Mouse (Mus musculus) E14TG2a.4 (cell line): Measurements from ENCODE around the gene Cerk.
"Not testable (repeated sequence)": the region's sequence is repeated elsewhere in the genome, so short reads cannot be mapped to it uniquely, and the experiment has no call there.

Source experiments
- H3K27me3 ChIP-seq: 2 replicates; pipeline ENCODE4 v1.6.1; 2014; ENCODE audit warnings: low read length, control low read depth; ENCODE audit not compliant: insufficient read depth
- H3K36me3 ChIP-seq: 2 replicates; pipeline ENCODE4 v1.6.1; 2014; ENCODE audit warnings: low read length, control low read depth; ENCODE audit not compliant: insufficient read depth
- H3K4me1 ChIP-seq: replicated peaks from 2 replicates; pipeline ENCODE4 v1.6.1; 2014; ENCODE audit warnings: low read depth, low read length, control low read depth
- H3K4me3 ChIP-seq: replicated peaks from 2 replicates; pipeline ENCODE4 v1.5.1; 2014; ENCODE audit warnings: mild to moderate bottlenecking, low read length
- H3K9me3 ChIP-seq: 2 replicates; pipeline ENCODE4 v1.6.1; 2014; ENCODE audit warnings: low read length, control low read depth
- CTCF ChIP-seq: conservative IDR thresholded peaks from 2 replicates; pipeline ENCODE4 v1.5.1; 2014; ENCODE audit warnings: low read length
- NANOG ChIP-seq: IDR thresholded peaks from 2 replicates; pipeline ENCODE4 v1.6.1; 2014; ENCODE audit warnings: borderline replicate concordance, low read length, mixed read lengths
- POU5F1 ChIP-seq: IDR thresholded peaks from 2 replicates; pipeline ENCODE4 v1.6.1; 2014; ENCODE audit warnings: low read length, borderline replicate concordance

The Cerk gene

DNA sequence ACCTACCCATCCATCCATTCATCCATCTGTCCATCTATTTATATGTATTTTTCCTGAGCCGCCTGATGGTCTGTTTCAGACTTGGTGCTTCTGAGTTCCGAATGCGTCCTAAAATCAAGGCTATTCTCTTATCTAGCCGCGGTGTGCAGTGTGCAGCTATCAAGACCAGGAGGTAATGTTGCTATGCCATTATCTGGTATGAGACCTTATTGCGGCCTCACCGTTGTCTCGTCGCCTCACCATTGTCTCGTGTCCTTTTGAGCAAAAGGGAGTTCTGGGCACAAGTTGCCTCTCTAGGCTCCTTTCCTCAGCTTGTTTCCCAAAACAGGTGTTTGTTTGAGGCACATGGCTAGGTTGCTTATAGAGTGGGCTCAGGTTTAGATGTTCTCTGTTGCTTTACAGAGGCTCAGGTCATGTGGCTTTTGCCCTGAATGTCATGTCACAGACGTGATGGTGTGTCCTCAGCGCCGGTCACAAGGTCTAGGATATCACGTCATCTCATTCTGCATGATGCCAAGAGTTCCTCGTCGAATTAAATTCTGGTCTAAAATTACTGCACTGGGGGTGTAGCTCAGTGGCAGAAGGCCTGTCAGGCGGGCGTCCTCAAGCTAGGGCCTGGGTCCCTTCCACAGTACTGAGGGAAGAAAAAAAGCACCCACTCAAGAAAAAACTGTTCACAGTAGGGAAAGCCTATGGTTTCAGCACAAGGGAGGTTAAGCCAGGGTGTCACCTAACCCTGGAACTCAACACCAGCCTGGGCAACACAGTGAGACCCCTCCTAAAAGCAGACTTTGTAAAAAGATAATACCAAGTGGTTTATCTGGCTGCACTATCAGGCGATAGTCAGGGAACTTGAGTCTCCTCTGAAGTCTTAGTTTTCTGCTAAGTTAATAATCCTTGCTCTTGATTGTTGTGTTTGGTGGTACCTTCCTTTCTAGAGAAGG is 81.3 kb downstream of the Cerk start:
- no peak for TF ChIP-seq CTCF
- TF ChIP-seq POU5F1 = no peak
- no peak for TF ChIP-seq NANOG
- no peaks in the 10 kb centered on the region for H3K36me3 ChIP-seq
- H3K27me3 ChIP-seq = 0 out of 2 replicates have a peak, but pooled peaks cover under 1% of the 10 kb centered on the region
- H3K4me1 ChIP-seq = peaks cover 21% of the 10 kb centered on the region
- H3K9me3 ChIP-seq = no peaks in the 10 kb centered on the region
- no peak overlapping the region for H3K4me3 ChIP-seq

DNA sequence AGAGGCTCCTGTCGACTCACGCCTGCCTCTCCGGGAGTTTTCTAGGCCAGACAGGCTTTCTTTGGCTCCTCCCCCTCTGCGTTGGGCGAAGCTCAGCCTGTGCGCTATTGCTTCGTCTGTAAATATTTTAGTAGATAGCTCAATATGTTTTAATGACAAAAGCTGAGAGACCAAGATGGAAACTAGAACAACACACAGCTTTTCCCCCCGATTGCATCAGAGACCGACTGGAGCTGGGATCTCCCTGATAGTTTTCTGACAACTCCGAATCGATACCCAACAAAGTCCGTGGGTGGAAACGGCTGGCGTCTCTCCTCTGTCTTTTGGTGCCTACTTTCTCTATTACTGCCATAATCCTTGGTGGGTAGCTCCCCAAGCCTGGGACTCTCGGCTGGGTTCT is 83.6 kb downstream of the Cerk start:
- Histone ChIP-seq H3K4me1 (peaks cover 5% of the 10 kb centered on the region), H3K36me3 (no peaks in the 10 kb centered on the region)
- TF ChIP-seq POU5F1 (no peak), NANOG (no peak)

GRCm38 (mm10) chr15:86101585-86101984 is 84.4 kb downstream of the Cerk start:
- Histone ChIP-seq H3K9me3 (peaks cover 15% of the 10 kb centered on the region), H3K36me3 (no peaks in the 10 kb centered on the region), H3K4me1 (peaks cover under 1% of the 10 kb centered on the region; the same call in 1 of the 2 replicates), H3K27me3 (no peaks in the 10 kb centered on the region), H3K4me3 (no peak overlapping the region)
- no peak for TF ChIP-seq NANOG
- TF ChIP-seq CTCF = no peak
- TF ChIP-seq POU5F1 = no peak

More for the DNA sequence above, 83.6 kb downstream of the Cerk start:
- H3K27me3 ChIP-seq = no peaks in the 10 kb centered on the region
- no peak overlapping the region for H3K4me3 ChIP-seq
- H3K9me3 ChIP-seq = peaks cover 15% of the 10 kb centered on the region

DNA sequence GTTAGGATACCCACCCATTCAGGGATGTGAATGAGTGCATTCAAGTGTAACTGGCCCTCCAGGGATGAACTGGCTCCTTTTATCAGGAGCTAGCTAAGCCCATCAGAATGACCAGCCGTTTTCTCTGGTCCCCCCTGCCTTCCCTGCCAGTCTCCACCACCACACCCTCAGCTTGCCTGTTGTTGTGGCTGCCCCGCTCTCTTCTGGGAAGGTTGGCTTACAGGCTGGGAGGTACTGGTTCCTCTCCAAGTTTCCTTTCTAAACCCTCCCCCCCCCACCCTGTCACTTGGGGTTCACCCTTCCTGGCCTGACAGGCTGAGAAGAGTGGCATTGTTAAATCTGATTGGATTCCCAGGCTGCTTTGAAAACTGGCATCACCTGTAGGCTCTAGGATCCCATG is 88.1 kb downstream of the Cerk start:
- no peak for TF ChIP-seq CTCF

GRCm38 (mm10) chr15:86096604-86097020 is 89.3 kb downstream of the Cerk start:
- H3K4me3 ChIP-seq, H3K27me3 ChIP-seq, H3K36me3 ChIP-seq, H3K4me1 ChIP-seq: not testable (repeated sequence)
- peaks cover 15% of the 10 kb centered on the region for H3K9me3 ChIP-seq

More for the DNA sequence above, 88.1 kb downstream of the Cerk start:
- Histone ChIP-seq H3K36me3 (no peaks in the 10 kb centered on the region), H3K4me3 (no peak overlapping the region), H3K4me1 (peaks cover 5% of the 10 kb centered on the region; the same call in 1 of the 2 replicates), H3K27me3 (no peaks in the 10 kb centered on the region), H3K9me3 (peaks cover 15% of the 10 kb centered on the region)

- Histone ChIP-seq H3K36me3 (no peaks in the 10 kb centered on the region), H3K4me1 (peaks cover 14% of the 10 kb centered on the region), H3K27me3 (no peaks in the 10 kb centered on the region), H3K9me3 (peaks cover 15% of the 10 kb centered on the region), H3K4me3 (no peak overlapping the region)
- TF ChIP-seq NANOG = no peak
- no peak for TF ChIP-seq CTCF
- TF ChIP-seq POU5F1 = no peak
Measured at GRCm38 (mm10) chr15:86095722-86096603, 90.0 kb downstream of the Cerk start.

DNA sequence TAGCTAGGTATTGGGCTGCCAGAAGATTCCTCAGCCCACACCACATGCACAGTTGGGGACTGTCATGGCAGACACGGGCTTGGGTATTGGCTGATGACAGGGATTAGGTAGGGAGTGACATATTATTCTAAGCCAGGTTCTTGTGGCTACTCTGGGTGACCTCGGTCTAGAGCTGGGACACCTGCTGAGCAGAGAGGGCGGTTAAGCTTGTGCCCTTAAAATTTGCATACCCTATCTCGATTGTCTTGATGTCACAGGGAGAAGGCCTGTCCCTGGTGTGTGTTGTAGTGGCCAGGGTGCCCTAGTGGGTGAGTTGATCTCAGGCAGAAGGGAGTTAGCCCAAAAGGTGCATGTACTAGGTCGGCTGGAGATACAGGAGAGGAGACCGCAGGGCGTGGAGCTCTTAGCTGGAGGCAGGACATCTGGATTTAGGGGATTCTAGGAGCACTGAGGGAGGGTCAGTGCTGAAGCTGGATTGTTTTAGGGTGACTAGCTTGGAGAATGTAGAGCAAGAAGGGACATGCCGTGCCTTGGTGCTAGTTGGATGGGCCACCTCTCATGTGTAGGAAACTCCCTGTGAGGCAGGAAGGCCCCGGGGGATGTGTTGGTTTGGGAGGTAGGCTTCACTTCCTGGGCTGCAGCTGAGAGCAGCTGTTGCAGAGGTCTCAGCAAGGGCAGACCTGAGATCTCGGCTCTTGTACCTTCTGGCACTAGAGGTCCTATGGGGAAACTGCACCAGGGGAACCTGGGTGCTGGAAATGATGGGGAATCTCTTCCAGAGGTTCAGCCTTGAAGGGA is 91.4 kb downstream of the Cerk start:
- no peaks in the 10 kb centered on the region for H3K27me3 ChIP-seq
- H3K36me3 ChIP-seq = no peaks in the 10 kb centered on the region
- H3K4me3 ChIP-seq = no peak overlapping the region
- H3K4me1 ChIP-seq = peaks cover 27% of the 10 kb centered on the region
- no peak for TF ChIP-seq CTCF
- TF ChIP-seq POU5F1 = no peak
- TF ChIP-seq NANOG = no peak
- H3K9me3 ChIP-seq = peaks cover 15% of the 10 kb centered on the region

DNA sequence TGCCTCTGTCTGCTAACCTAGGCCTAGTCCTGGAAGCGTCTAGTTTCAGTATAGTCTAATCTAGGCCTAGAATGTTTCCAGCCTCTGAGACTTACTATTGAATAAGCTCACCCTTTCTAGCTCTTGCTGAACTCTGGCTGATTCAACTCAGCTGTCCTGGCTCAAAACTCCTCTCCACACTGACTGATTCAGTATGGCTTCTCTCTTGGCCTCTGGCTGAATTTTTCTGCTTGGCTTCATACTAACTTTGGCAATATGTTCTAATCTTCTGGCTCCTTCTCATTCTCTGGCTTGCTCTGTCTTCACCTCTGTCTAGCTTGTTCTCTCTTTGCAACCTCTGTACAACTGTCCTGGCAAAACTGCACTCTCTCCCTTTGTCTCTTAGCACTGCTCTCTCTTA is 92.7 kb downstream of the Cerk start:
- Histone ChIP-seq H3K36me3 (no peaks in the 10 kb centered on the region), H3K27me3 (no peaks in the 10 kb centered on the region), H3K4me3 (no peak overlapping the region), H3K4me1 (peaks cover 32% of the 10 kb centered on the region), H3K9me3 (peaks cover 7% of the 10 kb centered on the region)
- no peak for TF ChIP-seq CTCF
- TF ChIP-seq NANOG = no peak
- TF ChIP-seq POU5F1 = no peak
